Mouse (Mus musculus) embryonic facial prominence, embryonic 12.5 days (tissue): ENCODE measurements around the gene Gmcl1. TPM values are rescaled to one million over a fixed set of nuclear protein-coding genes. Genes with fewer than 3 reads are reported as not detected.

Experiments used
- ATAC-seq: fragments of 200-750 bp; cut with Nextera tagmentation; 2 replicates; pipeline ENCODE4 v1.8.0; 2017; ENCODE audit not compliant: insufficient number of reproducible peaks, insufficient read depth, low FRiP score, low TSS enrichment
- H3K27ac ChIP-seq: fragments of 300-500 bp; sonication (generic); 2 replicates; pipeline ENCODE4 v1.5.1; 2016; ENCODE audit warnings: mild to moderate bottlenecking
- H3K27me3 ChIP-seq: fragments of 300-500 bp; sonication (generic); 2 replicates; pipeline ENCODE4 v1.6.1; 2016; ENCODE audit warnings: mild to moderate bottlenecking, moderate library complexity
- H3K36me3 ChIP-seq: fragments of 300-500 bp; sonication (generic); 2 replicates; pipeline ENCODE4 v1.6.1; 2016; ENCODE audit warnings: mild to moderate bottlenecking
- H3K4me1 ChIP-seq: fragments of 300-500 bp; sonication (generic); 2 replicates; pipeline ENCODE4 v1.6.1; 2016
- H3K4me2 ChIP-seq: fragments of 300-500 bp; sonication (generic); replicated peaks from 2 replicates; pipeline ENCODE4 v1.6.1; 2016; ENCODE audit warnings: mild to moderate bottlenecking, moderate library complexity
- H3K4me3 ChIP-seq: fragments of 300-500 bp; sonication (generic); 2 replicates; pipeline ENCODE4 v1.5.1; 2016; ENCODE audit warnings: mild to moderate bottlenecking
- H3K9ac ChIP-seq: fragments of 300-500 bp; sonication (generic); 2 replicates; pipeline ENCODE4 v1.6.1; 2016; ENCODE audit warnings: mild to moderate bottlenecking, moderate library complexity
- H3K9me3 ChIP-seq: fragments of 300-500 bp; sonication (generic); 2 replicates; pipeline ENCODE4 v1.6.1; 2016; ENCODE audit warnings: mild to moderate bottlenecking, moderate library complexity
- WGBS: fragments of 180-500 bp; shearing (Covaris S2); methylation state at CpG from one replicate; pipeline ENCODE4 v1.1.7; 2016; 5-methylcytosine and 5-hydroxymethylcytosine counted together
- polyA plus RNA-seq: library from polyadenylated mRNA; unstranded; fragments of >200 nt; fragmentation: Nextera tagmentation; extraction: Ambion mirVana; gene quantifications from 2 replicates; pipeline ENCODE4 v1.2.1, GENCODE M21; 2016

Gene Gmcl1
- polyA plus RNA-seq, 1 experiment from 2014 or later, result 66.7 TPM

GRCm38 (mm10) chr6:86658501-86658900 is 74.7 kb downstream of the Gmcl1 start:
- Histone ChIP-seq H3K27me3 (no peaks in the 10 kb centered on the region), H3K9ac (no peak overlapping the region), H3K9me3 (no peaks in the 10 kb centered on the region), H3K4me2 (no peak overlapping the region), H3K4me3 (no peak overlapping the region), H3K27ac (no peak overlapping the region), H3K4me1 (no peaks in the 10 kb centered on the region), H3K36me3 (peaks cover 39% of the 10 kb centered on the region)
- WGBS, result 90% methylated on average over 3 of the region's 3 CpGs
- ATAC-seq, result no peak

DNA sequence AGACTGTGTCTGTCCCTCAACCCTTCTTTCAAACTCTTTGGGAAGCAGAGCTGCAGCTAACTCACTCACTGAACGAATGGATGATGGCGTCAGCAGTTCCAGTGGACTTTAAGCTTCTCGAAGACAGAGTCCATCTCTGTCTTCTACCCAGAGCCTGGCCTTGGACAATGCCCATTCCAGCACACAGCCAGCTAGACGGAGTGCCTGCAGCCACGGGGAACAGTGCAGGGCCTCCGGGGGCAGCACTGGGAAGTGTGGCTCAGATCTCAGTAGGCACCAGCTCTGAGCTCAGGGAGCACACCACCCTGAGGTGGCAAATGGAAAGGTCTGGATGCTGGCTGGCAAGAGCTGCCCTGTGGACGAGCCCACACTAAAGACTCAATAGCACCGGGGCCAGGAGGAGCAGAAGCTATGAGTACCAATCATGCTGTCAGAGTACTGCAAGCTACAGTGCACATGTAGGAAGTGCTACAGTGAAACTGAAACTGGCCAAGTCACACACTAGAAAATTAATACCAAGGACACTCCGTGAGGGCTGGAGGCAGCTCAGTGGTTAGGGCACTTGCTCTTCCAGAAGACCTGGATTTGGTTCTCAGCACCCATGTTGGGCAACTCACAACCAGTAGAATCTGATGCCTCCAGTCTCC is 78.8 kb downstream of the Gmcl1 start:
- 80% methylated on average over 9 of the region's 9 CpGs for WGBS
- Histone ChIP-seq H3K4me2 (no peak overlapping the region), H3K4me3 (no peak overlapping the region), H3K4me1 (no peaks in the 10 kb centered on the region), H3K36me3 (peaks cover 47% of the 10 kb centered on the region), H3K9me3 (no peaks in the 10 kb centered on the region), H3K27me3 (no peaks in the 10 kb centered on the region), H3K9ac (no peak overlapping the region), H3K27ac (no peak overlapping the region)
- ATAC-seq, result no peak

GRCm38 (mm10) chr6:86653026-86653425 is 80.2 kb downstream of the Gmcl1 start:
- H3K4me2 ChIP-seq, result no peak overlapping the region
- peaks cover 51% of the 10 kb centered on the region for H3K36me3 ChIP-seq
- ATAC-seq, result no peak
- no peak overlapping the region for H3K27ac ChIP-seq
- no peaks in the 10 kb centered on the region for H3K27me3 ChIP-seq
- H3K4me3 ChIP-seq, result no peak overlapping the region
- no peaks in the 10 kb centered on the region for H3K9me3 ChIP-seq
- WGBS, result 84% methylated on average over 6 of the region's 6 CpGs
- no peak overlapping the region for H3K9ac ChIP-seq
- H3K4me1 ChIP-seq, result no peaks in the 10 kb centered on the region

DNA sequence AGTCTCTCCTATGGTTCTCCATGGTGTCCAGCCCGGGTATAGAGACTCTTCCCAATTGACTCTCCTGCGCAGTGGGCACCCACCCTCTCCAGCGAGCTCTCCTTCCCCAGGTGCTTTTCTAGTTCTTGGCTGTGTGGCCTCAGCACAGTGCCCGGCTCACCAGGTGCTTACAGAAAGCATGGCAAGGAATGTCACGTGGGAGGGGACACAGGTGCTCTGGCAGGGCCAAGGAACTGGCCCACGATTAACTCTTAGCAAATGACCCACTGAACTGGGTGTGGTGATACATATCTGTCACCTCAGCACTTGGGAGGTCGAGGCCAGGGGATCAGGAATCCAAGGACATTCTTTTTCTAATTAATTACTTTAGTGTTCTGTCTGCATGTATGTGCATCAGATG is 87.0 kb downstream of the Gmcl1 start:
- ATAC-seq, result no peak
- peaks cover 30% of the 10 kb centered on the region for H3K36me3 ChIP-seq
- WGBS, result 74% methylated on average over 7 of the region's 7 CpGs
- H3K4me2 ChIP-seq, result no peak overlapping the region
- no peak overlapping the region for H3K27ac ChIP-seq
- no peaks in the 10 kb centered on the region for H3K4me1 ChIP-seq
- no peaks in the 10 kb centered on the region for H3K9me3 ChIP-seq
- no peaks in the 10 kb centered on the region for H3K27me3 ChIP-seq
- H3K9ac ChIP-seq, result no peak overlapping the region
- H3K4me3 ChIP-seq, result no peak overlapping the region

- ATAC-seq, result no peak
- Histone ChIP-seq H3K4me3 (no peak overlapping the region), H3K36me3 (peaks cover 25% of the 10 kb centered on the region), H3K27me3 (no peaks in the 10 kb centered on the region), H3K4me2 (no peak overlapping the region), H3K9ac (no peak overlapping the region), H3K27ac (no peak overlapping the region), H3K4me1 (no peaks in the 10 kb centered on the region), H3K9me3 (no peaks in the 10 kb centered on the region)
- WGBS, result 79% methylated on average over 4 of the region's 4 CpGs
Measured at GRCm38 (mm10) chr6:86645551-86645950, 87.6 kb downstream of the Gmcl1 start.

- H3K9me3 ChIP-seq, result no peaks in the 10 kb centered on the region
- WGBS, result 91% methylated on average over 3 of the region's 3 CpGs
Measured at GRCm38 (mm10) chr6:86644775-86645400, 88.3 kb downstream of the Gmcl1 start.

More at GRCm38 (mm10) chr6:86644775-86645400, 88.3 kb downstream of the Gmcl1 start:
- ATAC-seq, result no peak
- no peaks in the 10 kb centered on the region for H3K27me3 ChIP-seq
- H3K36me3 ChIP-seq, result peaks cover 18% of the 10 kb centered on the region
- H3K9ac ChIP-seq, result no peak overlapping the region
- no peak overlapping the region for H3K4me3 ChIP-seq
- H3K27ac ChIP-seq, result no peak overlapping the region
- H3K4me1 ChIP-seq, result no peaks in the 10 kb centered on the region
- H3K4me2 ChIP-seq, result no peak overlapping the region

Other genes starting within 250 kb of the Gmcl1 start
- gene Pcbp1, start 207.1 kb downstream of the Gmcl1 start, polyA plus RNA-seq, result 537 and 549 TPM in 2 replicates
- gene Asprv1, start 105.2 kb downstream of the Gmcl1 start, polyA plus RNA-seq, result 1.7 and 2.1 TPM in 2 replicates
- 17.9 and 18.6 TPM in 2 replicates for gene Mxd1, start 64.2 kb downstream of the Gmcl1 start, polyA plus RNA-seq
- 126 and 128 TPM in 2 replicates for gene Snrnp27, start 48.9 kb downstream of the Gmcl1 start, polyA plus RNA-seq
- 15.3 and 19.7 TPM in 2 replicates for gene Anxa4, start 60.2 kb upstream of the Gmcl1 start, polyA plus RNA-seq
- 17.9 and 19.7 TPM in 2 replicates for gene Aak1, start 116.1 kb upstream of the Gmcl1 start, polyA plus RNA-seq